11 mouse cellular contexts compared by ENCODE assay signal in genomic region chr4:94715166-94715565, GRCm38 (mm10). TPM values are rescaled to one million over a fixed set of nuclear protein-coding genes. Genes with fewer than 3 reads are reported as not detected.
DNase-seq lines count a peak whose midpoint lies in the region; ATAC-seq and TF ChIP-seq lines count a peak whose summit lies in the region.
"Had no signal": no experiment of that assay in that cellular context is flagged by ENCODE, and none has a peak within 500 bp of the region (broad histone marks: within the 10 kb centered on the region; RNA-seq: fewer than 3 reads in every experiment).

No protein-coding gene starts in this region.

- H3K4me3 ChIP-seq in kidney, adult 2 months (ENCODE audit: insufficient read depth, low read depth, low read length): no peak overlapping the region
- H3K4me3 ChIP-seq in kidney, embryonic 15.5 days (replicated peaks): no peak overlapping the region

- H3K27ac ChIP-seq in kidney, adult 2 months (ENCODE audit: insufficient read depth, low read depth, low read length): 0 out of 2 replicates have a peak overlapping the region, but pooled peaks have one; percentile 47
- no peak overlapping the region for H3K27ac ChIP-seq in kidney, embryonic 15.5 days
- H3K27ac ChIP-seq: liver, embryonic 14.5 days had no signal

- peak; percentile 83 for DNase-seq in kidney, adult 2 months
- DNase-seq in fat pad, adult 2 months (ENCODE audit: extremely low read depth, low read depth, low spot score): peak; percentile 43
- DNase-seq in heart, postnatal 25 days (ENCODE audit: low spot score): peak; percentile 12
- DNase-seq in lung, postnatal 25 days (ENCODE audit: low spot score): peak; percentile 71
- no peak for DNase-seq in left cerebral cortex, postnatal 4 days
- DNase-seq in right cerebral cortex, adult 2 months (ENCODE audit: low spot score in 2 of 2): no peak
- no peak for DNase-seq in urinary bladder, adult 2 months (ENCODE audit: low spot score)
- DNase-seq: gastrocnemius, postnatal 36 days; thymus, postnatal 36 days had no signal

- WGBS in kidney, adult 2 months: 51% methylated on average over 6 of the region's 6 CpGs
- WGBS in kidney, embryonic 15.5 days: 59% methylated on average over 6 of the region's 6 CpGs

- H3K9ac ChIP-seq in kidney, embryonic 15.5 days: no peak overlapping the region
- H3K9ac ChIP-seq: liver, embryonic 14.5 days had no signal

- ATAC-seq in kidney, embryonic 15.5 days (replicated peaks; ENCODE audit: low FRiP score): no peak

- H3K9me3 ChIP-seq in kidney, embryonic 15.5 days (replicated peaks): no peaks in the 10 kb centered on the region

- H3K36me3 ChIP-seq in kidney, adult 2 months (ENCODE audit: control insufficient read depth, insufficient read depth, low read length): no peaks in the 10 kb centered on the region
- no peaks in the 10 kb centered on the region for H3K36me3 ChIP-seq in kidney, embryonic 15.5 days

- TF ChIP-seq POLR2A in kidney, adult 2 months (IDR thresholded peaks at IDR 0.05; ENCODE audit: low read depth, low read length): no peak

- H3K4me1 ChIP-seq in kidney, adult 2 months (ENCODE audit: control insufficient read depth, insufficient read depth, low read length): no peaks in the 10 kb centered on the region
- H3K4me1 ChIP-seq in kidney, embryonic 15.5 days: no peaks in the 10 kb centered on the region

- no peaks in the 10 kb centered on the region for H3K27me3 ChIP-seq in kidney, adult 2 months (replicated peaks; ENCODE audit: control insufficient read depth, insufficient read depth, low read length)
- no peaks in the 10 kb centered on the region for H3K27me3 ChIP-seq in kidney, embryonic 15.5 days

- intact Hi-C loops in heart, postnatal 25 days (cut with DNase I): no loop called here
- intact Hi-C loops in left cerebral cortex, postnatal 4 days (cut with DNase I): no loop called here

- no peak for TF ChIP-seq CTCF in kidney, adult 2 months (conservative IDR thresholded peaks at IDR 0.05; ENCODE audit: insufficient read depth, insufficient read length, low read depth, low read length)

- no peak overlapping the region for H3K4me2 ChIP-seq in kidney, embryonic 15.5 days

RNA-seq across cellular contexts. Expression of gene Tek, which starts 23.9 kb away (rescaled TPM):
- polyA plus RNA-seq in kidney, adult 2 months (2012; rRNA removed): 15.9 and 21.6 TPM in 2 replicates
- 33.0 and 34.1 TPM in 2 replicates for polyA plus RNA-seq in kidney, embryonic 15.5 days (2015; fragmentation: Nextera tagmentation; extraction: Ambion mirVana)
- total RNA-seq in heart, postnatal 25 days (2021): 10 to 100 TPM; 41.6 to 47.3 TPM
- total RNA-seq in left cerebral cortex, postnatal 4 days (2021): 10 to 100 TPM; 12.1 to 13.3 TPM
- polyA plus RNA-seq in urinary bladder, adult 2 months (2012; rRNA removed): 10.2 and 13.6 TPM in 2 replicates

Comparison
In these comparisons a context has a peak if more than half of its experiments do, and no peak if none do; other contexts are left out.
1. DNase-seq: peak in kidney, adult 2 months (single experiment), fat pad, adult 2 months (single experiment), heart, postnatal 25 days (single experiment) and lung, postnatal 25 days (single experiment); none in left cerebral cortex, postnatal 4 days (single experiment), right cerebral cortex, adult 2 months (0 of 2) and urinary bladder, adult 2 months (single experiment).